Mouse (Mus musculus): ENCODE data around the gene Mon2. TPM values are rescaled to one million over a fixed set of nuclear protein-coding genes. Genes with fewer than 3 reads are reported as not detected.

Mon2 gene
- 42.6 and 50.2 TPM in 2 replicates for polyA plus RNA-seq (2012; rRNA removed)

GRCm38 (mm10) chr10:123076245-123077023 is at the start of gene Mon2:
Gene Mon2, minus strand, starts transcription at chr10:123076505.
- peak; percentile 98 for DNase-seq
- Histone ChIP-seq H3K27ac (ENCODE audit: insufficient read depth, low read depth, low read length) (peak within 1 kb of the TSS; percentile 72), H3K27me3 (replicated peaks; ENCODE audit: control insufficient read depth, insufficient read depth, low read length) (no peaks in the 10 kb centered on the region), H3K36me3 (ENCODE audit: control insufficient read depth, insufficient read depth, low read length) (no peaks in the 10 kb centered on the region), H3K4me3 (ENCODE audit: insufficient read depth, low read depth, low read length) (peak within 1 kb of the TSS; percentile 98), H3K4me1 (ENCODE audit: control insufficient read depth, insufficient read depth, low read length) (peaks cover 3% of the 10 kb centered on the region; the same call in 1 of the 2 replicates)
- WGBS, result under 1% methylated on average over 58 of the region's 58 CpGs
- TF ChIP-seq CTCF (conservative IDR thresholded peaks at IDR 0.05; ENCODE audit: insufficient read depth, insufficient read length, low read depth, low read length) (no peak), POLR2A (IDR thresholded peaks at IDR 0.05; ENCODE audit: low read depth, low read length) (no peak)

- peaks cover 8% of the 10 kb centered on the region for H3K36me3 ChIP-seq (ENCODE audit: control insufficient read depth, insufficient read depth, low read length)
- H3K27me3 ChIP-seq (replicated peaks; ENCODE audit: control insufficient read depth, insufficient read depth, low read length), result no peaks in the 10 kb centered on the region
- 91% methylated on average over 14 of the region's 14 CpGs for WGBS
- no peak overlapping the region for H3K27ac ChIP-seq (ENCODE audit: insufficient read depth, low read depth, low read length)
- TF ChIP-seq CTCF (conservative IDR thresholded peaks at IDR 0.05; ENCODE audit: insufficient read depth, insufficient read length, low read depth, low read length), result peak; percentile 48; the same call in 1 of the 2 replicates
- TF ChIP-seq POLR2A (IDR thresholded peaks at IDR 0.05; ENCODE audit: low read depth, low read length), result no peak
- no peaks in the 10 kb centered on the region for H3K4me1 ChIP-seq (ENCODE audit: control insufficient read depth, insufficient read depth, low read length)
- peak; percentile 57 for DNase-seq
- no peak overlapping the region for H3K4me3 ChIP-seq (ENCODE audit: insufficient read depth, low read depth, low read length)
These were observed 44.5 kb upstream of the Mon2 start for GRCm38 (mm10) chr10:123120666-123121392.

GRCm38 (mm10) chr10:123116861-123117260 is 40.6 kb upstream of the Mon2 start:
- no peak for DNase-seq
- 67% methylated on average over 14 of the region's 14 CpGs for WGBS
- H3K4me3 ChIP-seq (ENCODE audit: insufficient read depth, low read depth, low read length), result no peak overlapping the region
- TF ChIP-seq POLR2A (IDR thresholded peaks at IDR 0.05; ENCODE audit: low read depth, low read length), result no peak
- no peak for TF ChIP-seq CTCF (conservative IDR thresholded peaks at IDR 0.05; ENCODE audit: insufficient read depth, insufficient read length, low read depth, low read length)
- H3K4me1 ChIP-seq (ENCODE audit: control insufficient read depth, insufficient read depth, low read length), result no peaks in the 10 kb centered on the region
- H3K27ac ChIP-seq (ENCODE audit: insufficient read depth, low read depth, low read length), result no peak overlapping the region
- H3K27me3 ChIP-seq (replicated peaks; ENCODE audit: control insufficient read depth, insufficient read depth, low read length), result no peaks in the 10 kb centered on the region
- peaks cover 1% of the 10 kb centered on the region for H3K36me3 ChIP-seq (ENCODE audit: control insufficient read depth, insufficient read depth, low read length)

GRCm38 (mm10) chr10:123113466-123113865 is 37.2 kb upstream of the Mon2 start:
- Histone ChIP-seq H3K36me3 (ENCODE audit: control insufficient read depth, insufficient read depth, low read length) (no peaks in the 10 kb centered on the region; the same call in 1 of the 2 replicates), H3K4me1 (ENCODE audit: control insufficient read depth, insufficient read depth, low read length) (no peaks in the 10 kb centered on the region), H3K4me3 (ENCODE audit: insufficient read depth, low read depth, low read length) (no peak overlapping the region), H3K27me3 (replicated peaks; ENCODE audit: control insufficient read depth, insufficient read depth, low read length) (no peaks in the 10 kb centered on the region), H3K27ac (ENCODE audit: insufficient read depth, low read depth, low read length) (no peak overlapping the region)
- TF ChIP-seq POLR2A (IDR thresholded peaks at IDR 0.05; ENCODE audit: low read depth, low read length), result no peak
- no peak for TF ChIP-seq CTCF (conservative IDR thresholded peaks at IDR 0.05; ENCODE audit: insufficient read depth, insufficient read length, low read depth, low read length)
- no peak for DNase-seq
- WGBS, result 82% methylated on average over 8 of the region's 8 CpGs

- H3K27ac ChIP-seq (ENCODE audit: insufficient read depth, low read depth, low read length), result no peak overlapping the region
- H3K4me1 ChIP-seq (ENCODE audit: control insufficient read depth, insufficient read depth, low read length), result no peaks in the 10 kb centered on the region
- no peaks in the 10 kb centered on the region; the same call in 1 of the 2 replicates for H3K36me3 ChIP-seq (ENCODE audit: control insufficient read depth, insufficient read depth, low read length)
- TF ChIP-seq POLR2A (IDR thresholded peaks at IDR 0.05; ENCODE audit: low read depth, low read length) (no peak), CTCF (conservative IDR thresholded peaks at IDR 0.05; ENCODE audit: insufficient read depth, insufficient read length, low read depth, low read length) (no peak)
- no peaks in the 10 kb centered on the region for H3K27me3 ChIP-seq (replicated peaks; ENCODE audit: control insufficient read depth, insufficient read depth, low read length)
- no peak for DNase-seq
- 90% methylated on average over 9 of the region's 9 CpGs for WGBS
- no peak overlapping the region for H3K4me3 ChIP-seq (ENCODE audit: insufficient read depth, low read depth, low read length)
These were observed 36.5 kb upstream of the Mon2 start for GRCm38 (mm10) chr10:123112787-123113168.

GRCm38 (mm10) chr10:123112056-123112786 is 35.9 kb upstream of the Mon2 start:
- WGBS, result 90% methylated on average over 11 of the region's 11 CpGs
- H3K36me3 ChIP-seq (ENCODE audit: control insufficient read depth, insufficient read depth, low read length), result no peaks in the 10 kb centered on the region; the same call in 1 of the 2 replicates
- no peak for TF ChIP-seq CTCF (conservative IDR thresholded peaks at IDR 0.05; ENCODE audit: insufficient read depth, insufficient read length, low read depth, low read length)
- no peak for TF ChIP-seq POLR2A (IDR thresholded peaks at IDR 0.05; ENCODE audit: low read depth, low read length)
- H3K27me3 ChIP-seq (replicated peaks; ENCODE audit: control insufficient read depth, insufficient read depth, low read length), result no peaks in the 10 kb centered on the region
- H3K27ac ChIP-seq (ENCODE audit: insufficient read depth, low read depth, low read length), result no peak overlapping the region
- H3K4me3 ChIP-seq (ENCODE audit: insufficient read depth, low read depth, low read length), result no peak overlapping the region
- DNase-seq, result no peak
- no peaks in the 10 kb centered on the region for H3K4me1 ChIP-seq (ENCODE audit: control insufficient read depth, insufficient read depth, low read length)

Data from kidney, adult 2 months (tissue).